Mouse (Mus musculus) neutrophil, adult 5-6 weeks (primary cell): ENCODE data around the gene Pcsk2. TPM values are rescaled to one million over a fixed set of nuclear protein-coding genes. Genes with fewer than 3 reads are reported as not detected.
A peak's percentile ranks its signal among the peaks of the same experiment; 100 is the strongest.

Experiments used
- ATAC-seq: fragments of 151-379, 151-347 bp; 2 replicates; pipeline ENCODE4 v1.8.0; 2017; ENCODE audit warnings: mild to moderate bottlenecking, moderate TSS enrichment; ENCODE audit not compliant: insufficient number of reproducible peaks, poor library complexity, low FRiP score, severe bottlenecking; ENCODE audit errors: extremely low read depth
- total RNA-seq: library from RNA; stranded (forward); fragments of 200-1000 nt; gene quantifications from 2 replicates; pipeline ENCODE4 v1.2.3, GENCODE M21; 2017

The Pcsk2 gene
- total RNA-seq, 1 experiment from 2014 or later = 0.12 TPM

GRCm38 (mm10) chr2:143806924-143807664 is 261.1 kb downstream of the Pcsk2 start:
- no peak for ATAC-seq

GRCm38 (mm10) chr2:143808789-143809188 is 262.8 kb downstream of the Pcsk2 start:
- no peak for ATAC-seq

GRCm38 (mm10) chr2:143812262-143812661 is 266.3 kb downstream of the Pcsk2 start:
- ATAC-seq = no peak

GRCm38 (mm10) chr2:143813461-143813860 is 267.5 kb downstream of the Pcsk2 start:
- ATAC-seq = no peak

DNA sequence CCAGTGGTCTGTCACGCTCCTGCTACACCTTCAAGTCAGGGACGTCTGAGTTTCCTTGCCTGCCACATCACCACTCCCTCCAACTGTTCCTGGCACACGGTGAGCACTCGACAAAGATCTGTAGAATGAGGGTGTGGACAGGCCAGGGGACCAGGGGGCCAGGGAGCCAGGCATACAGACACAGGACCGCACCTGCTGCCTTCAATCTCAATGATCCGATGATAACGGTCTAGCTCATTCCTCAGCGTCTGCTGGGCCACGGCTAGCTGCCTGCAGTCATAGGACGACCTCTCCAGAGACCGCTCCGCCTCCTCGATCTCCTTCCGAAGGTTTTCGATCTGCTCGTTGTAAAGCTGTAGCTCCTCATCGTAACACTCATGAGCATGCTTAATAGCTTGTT is 285.7 kb downstream of the Pcsk2 start:
- ATAC-seq = no peak

DNA sequence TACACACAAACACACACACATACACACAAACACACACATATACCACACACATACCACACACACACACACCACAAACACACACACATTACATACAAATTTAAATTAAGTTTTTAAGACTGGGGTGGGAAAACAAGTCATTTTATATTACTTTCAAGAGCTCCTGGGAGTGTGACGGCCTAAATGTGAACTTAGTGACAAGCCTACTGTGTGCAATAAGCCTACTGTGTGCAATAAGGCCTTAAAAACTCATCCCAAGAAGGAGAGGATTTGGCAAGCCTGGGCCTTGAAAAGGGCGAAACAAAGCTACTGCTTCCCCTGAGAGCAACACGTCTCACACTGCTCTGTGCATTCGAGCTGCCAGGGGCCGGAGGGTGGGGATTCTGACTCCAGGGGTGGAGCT is 286.8 kb downstream of the Pcsk2 start:
- no peak for ATAC-seq

GRCm38 (mm10) chr2:143834082-143834481 is 288.1 kb downstream of the Pcsk2 start:
- ATAC-seq = no peak

DNA sequence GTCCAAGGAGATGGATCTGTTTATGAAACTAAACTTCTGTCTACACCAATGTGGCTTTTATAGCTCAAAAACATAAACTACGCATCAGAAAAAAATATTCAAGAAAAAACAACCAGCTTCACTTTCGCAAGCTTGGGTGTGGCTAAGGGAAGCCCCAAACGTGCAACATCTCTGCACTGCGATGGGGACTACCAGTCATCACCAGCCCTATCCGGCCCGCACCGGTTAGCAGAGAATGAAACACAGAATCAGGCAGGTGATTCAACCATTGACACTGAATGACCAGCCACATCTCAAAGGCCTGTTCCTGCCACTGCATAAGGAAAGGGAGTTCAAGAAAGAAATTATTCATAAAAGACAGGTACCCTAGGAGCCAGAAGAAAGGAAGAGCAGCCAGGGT is 289.9 kb downstream of the Pcsk2 start:
- no peak for ATAC-seq

- peak; percentile 60 for ATAC-seq
Measured at GRCm38 (mm10) chr2:143837291-143837701, 291.3 kb downstream of the Pcsk2 start.

DNA sequence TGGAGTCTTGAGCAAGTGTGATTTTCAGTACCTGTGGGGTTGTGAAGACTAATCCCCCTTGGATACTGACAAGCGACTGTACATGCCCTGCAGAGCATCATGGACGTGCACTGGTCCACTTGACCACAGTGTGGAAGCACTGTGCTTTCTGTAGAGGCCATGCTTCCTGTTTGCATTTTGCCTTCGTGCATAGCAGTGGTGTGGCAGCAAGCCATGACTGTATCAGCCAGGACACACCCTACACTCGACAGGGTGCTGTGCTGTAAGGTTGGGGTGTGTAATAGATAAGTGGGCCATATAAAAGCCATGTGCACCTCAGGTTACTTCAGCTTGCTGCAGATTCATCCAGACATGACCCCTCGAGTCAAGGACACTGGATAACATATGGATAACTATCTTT is 292.7 kb downstream of the Pcsk2 start:
- ATAC-seq = peak; percentile 57; the same call in 1 of the 2 replicates

GRCm38 (mm10) chr2:143839458-143839857 is 293.5 kb downstream of the Pcsk2 start:
- ATAC-seq = no peak

DNA sequence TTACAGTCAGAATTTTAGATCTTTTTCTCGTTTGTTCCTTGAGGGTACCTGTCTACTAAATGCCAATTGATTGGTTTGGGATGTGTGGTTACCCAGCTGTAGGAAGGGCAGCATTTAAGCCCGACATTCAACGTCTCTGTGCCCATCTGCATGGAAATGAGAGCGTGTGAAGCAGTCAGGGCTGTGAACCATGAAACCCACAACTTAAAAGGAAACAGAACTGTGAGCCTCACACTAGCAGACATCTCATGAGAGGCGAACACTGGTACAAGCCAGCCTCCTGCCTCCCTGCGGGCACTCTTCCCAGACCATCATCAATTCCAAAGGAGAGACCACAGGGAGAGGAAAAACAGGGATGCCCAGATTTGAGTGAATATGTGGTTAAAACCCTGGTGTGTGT is 294.9 kb downstream of the Pcsk2 start:
- peak; percentile 47; the same call in 1 of the 2 replicates for ATAC-seq

DNA sequence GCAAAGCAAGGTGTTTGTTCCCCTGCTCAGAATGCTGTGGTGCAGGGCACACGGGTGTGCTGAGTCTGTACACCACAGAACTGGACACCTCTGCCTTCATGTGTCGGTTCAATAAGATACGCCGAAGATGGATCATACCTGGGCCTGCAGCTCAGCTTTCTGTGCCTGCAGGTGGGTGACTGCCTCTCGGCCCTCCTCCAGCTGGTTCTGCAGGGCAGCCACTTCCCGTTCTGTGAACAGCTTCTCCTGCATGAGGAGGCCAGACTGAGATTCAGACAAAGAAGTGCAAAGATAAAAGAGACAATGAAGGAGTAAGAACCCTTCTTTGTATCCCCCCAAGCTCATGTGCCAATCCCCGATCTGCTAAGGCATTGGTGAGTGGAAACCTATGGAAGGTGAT is 295.6 kb downstream of the Pcsk2 start:
- no peak for ATAC-seq

DNA sequence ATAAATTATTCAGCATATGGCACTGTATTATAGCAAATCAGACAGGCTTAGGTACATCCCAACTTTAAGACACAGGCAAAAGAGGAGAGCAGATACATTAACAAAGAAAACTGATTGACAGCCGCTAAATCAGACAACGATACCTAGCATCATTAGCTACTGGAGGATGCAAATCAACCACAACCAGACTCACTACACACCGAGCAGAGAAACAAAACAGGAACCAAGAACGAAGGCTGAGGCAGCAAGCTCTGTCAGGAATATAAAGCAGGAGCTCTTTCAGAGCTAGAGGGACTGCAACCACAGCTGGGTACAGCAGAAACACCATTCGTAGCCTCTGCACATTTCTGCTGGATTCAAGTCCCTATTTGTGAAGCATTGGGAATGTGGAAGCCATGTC is 298.8 kb downstream of the Pcsk2 start:
- ATAC-seq = peak; percentile 57; the same call in 1 of the 2 replicates

- ATAC-seq = peak; percentile 14; the same call in 1 of the 2 replicates
Measured at GRCm38 (mm10) chr2:143846799-143847198, 300.8 kb downstream of the Pcsk2 start.

- no peak for ATAC-seq
Measured at GRCm38 (mm10) chr2:143847291-143847690, 301.3 kb downstream of the Pcsk2 start.

DNA sequence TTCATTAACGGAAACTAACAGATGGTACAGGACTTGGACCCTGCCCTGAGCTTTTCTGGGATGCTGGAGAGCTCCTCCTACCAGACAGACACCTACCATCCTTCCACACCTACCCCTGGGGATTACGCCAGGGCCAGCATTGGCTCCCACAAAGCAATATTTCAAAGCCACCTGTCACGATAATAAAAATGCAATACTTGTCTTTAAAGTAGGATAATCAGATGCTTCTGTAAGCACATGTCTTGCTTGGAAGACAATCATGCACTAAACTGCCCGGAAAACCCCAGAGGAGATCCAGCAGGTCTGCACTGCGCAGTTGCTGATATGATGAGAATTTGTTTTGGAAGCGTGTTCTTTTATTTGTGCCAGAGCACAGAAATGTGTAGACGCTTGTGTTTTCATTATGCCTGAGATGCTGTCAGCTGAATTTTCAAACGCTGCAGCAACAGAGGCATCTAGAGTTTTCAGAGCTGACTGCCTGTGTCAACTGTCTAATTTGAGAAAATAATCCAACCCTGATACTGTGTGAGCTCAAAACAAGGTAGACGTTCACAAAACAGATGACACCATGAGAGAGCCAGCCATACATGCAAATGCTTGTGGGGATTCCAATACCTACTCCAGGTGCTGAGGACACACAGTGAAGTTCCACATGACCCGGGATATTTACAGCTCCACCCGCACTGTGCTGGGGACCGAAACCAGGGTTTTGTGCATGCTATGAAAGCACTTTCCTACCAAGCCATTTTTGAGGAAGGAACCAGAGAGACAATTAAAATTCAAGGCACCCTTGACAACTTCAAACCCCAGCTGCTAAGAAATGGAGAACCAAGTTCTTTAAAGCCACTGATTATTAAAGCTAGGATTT is 305.6 kb downstream of the Pcsk2 start:
- ATAC-seq = no peak

GRCm38 (mm10) chr2:143852295-143853275 is 306.6 kb downstream of the Pcsk2 start:
- ATAC-seq = no peak

DNA sequence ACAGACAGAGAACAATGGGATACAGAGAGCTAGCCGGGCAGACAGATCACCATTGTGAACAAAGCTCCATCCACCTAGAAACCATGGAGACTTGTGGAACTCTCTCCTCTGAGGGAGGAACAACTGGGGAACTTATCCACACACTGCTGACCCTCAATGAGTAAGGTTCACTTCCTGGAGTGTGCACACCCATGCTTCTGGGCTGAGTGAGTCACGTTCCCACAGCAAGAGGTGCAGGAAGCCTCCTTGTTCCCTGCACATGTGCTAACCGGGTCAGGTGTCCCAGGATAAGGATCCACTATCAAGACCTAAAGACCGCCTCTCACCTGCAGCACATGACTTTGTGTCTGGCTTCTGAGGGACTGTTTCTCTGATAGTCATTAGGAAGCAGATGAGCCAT is 307.5 kb downstream of the Pcsk2 start:
- ATAC-seq = no peak
